Comparison of ENCODE assay signal across 21 mouse cellular contexts in genomic region chr7:95766356-95767150, GRCm38 (mm10).
DNase-seq lines count a peak whose midpoint lies in the region; ATAC-seq and TF ChIP-seq lines count a peak whose summit lies in the region.
"Had no signal": no experiment of that assay in that cellular context is flagged by ENCODE, and none has a peak within 500 bp of the region (broad histone marks: within the 10 kb centered on the region; RNA-seq: fewer than 3 reads in every experiment).

No protein-coding gene starts in this region.

- no peak overlapping the region for H3K27ac ChIP-seq in layer of hippocampus, adult 2 months
- H3K27ac ChIP-seq: heart, embryonic 13.5 days; limb, embryonic 10.5 days; liver, embryonic 12.5 days had no signal

- intact Hi-C loops in left cerebral cortex, postnatal 14 days (cut with DNase I), result no loop called here

- peak; percentile 86 for DNase-seq in right cerebral cortex, adult 18-20 months
- no peak for DNase-seq in right cerebral cortex, postnatal 4 days
- DNase-seq in layer of hippocampus, adult 2 months (ENCODE audit: low spot score in 2 of 2), result peak; percentile 27 to 52
- peak; percentile 60 to 83 for DNase-seq in left cerebral cortex, postnatal 14 days (ENCODE audit: low spot score in 2 of 2)
- peak; percentile 87 for DNase-seq in telencephalon, adult 2 months (ENCODE audit: low read depth, low spot score)
- DNase-seq in spleen, postnatal 4 days (ENCODE audit: low spot score in 2 of 2), result no peak
- no peak for DNase-seq in cerebellum, adult 11 months
- DNase-seq: cerebellum, postnatal 25 days; forebrain, postnatal 0 days; heart, postnatal 36 days; kidney, adult 11 months; kidney, postnatal 14 days; midbrain, embryonic 14.5 days; retina, postnatal 1 day; thymus, postnatal 36 days had no signal

- TF ChIP-seq CTCF in layer of hippocampus, adult 2 months (conservative IDR thresholded peaks at IDR 0.05), result no peak

- ATAC-seq in erythroblast, adult 5-6 weeks (replicated peaks; ENCODE audit: low FRiP score, poor library complexity, severe bottlenecking), result no peak
- ATAC-seq: activated CD4-positive, CD25-positive, alpha-beta regulatory T cell, adult 4 months; forebrain, postnatal 0 days; hindbrain, embryonic 16.5 days; liver, embryonic 12.5 days had no signal

- H3K4me3 ChIP-seq in layer of hippocampus, adult 2 months, result no peak overlapping the region
- H3K4me3 ChIP-seq: heart, embryonic 13.5 days; limb, embryonic 10.5 days; liver, embryonic 12.5 days had no signal

Comparison
In these comparisons a context has a peak if more than half of its experiments do, and no peak if none do; other contexts are left out.
1. DNase-seq: peak in right cerebral cortex, adult 18-20 months (single experiment), layer of hippocampus, adult 2 months (2 of 2), left cerebral cortex, postnatal 14 days (2 of 2) and telencephalon, adult 2 months (single experiment); none in right cerebral cortex, postnatal 4 days (single experiment), spleen, postnatal 4 days (0 of 2) and cerebellum, adult 11 months (single experiment).